Mouse (Mus musculus): Measurements from ENCODE around the gene Scarb1.

DNA sequence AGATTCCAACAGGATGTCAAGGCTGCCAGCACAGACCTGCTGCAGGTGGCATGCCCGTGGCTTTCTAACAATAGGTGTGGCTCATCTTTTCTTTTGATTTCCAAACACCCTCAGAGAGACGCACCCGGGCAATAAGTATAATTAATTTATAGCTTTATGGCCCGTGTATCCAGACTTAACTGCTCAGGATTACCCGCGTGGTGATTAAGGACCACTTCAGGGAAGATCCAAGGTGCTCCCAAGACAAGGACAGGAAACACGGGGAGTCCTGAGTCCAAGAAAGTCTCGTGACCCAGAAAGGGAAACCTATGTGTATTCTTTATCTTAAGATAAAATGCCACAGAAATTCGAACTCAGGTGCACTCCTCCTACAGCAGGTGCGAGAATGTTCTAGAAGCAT lies 49.5 kb downstream of the Scarb1 start:
- TF ChIP-seq CTCF (IDR thresholded peaks at IDR 0.05; ENCODE audit: low read depth, low read length) (no peak), POLR2A (IDR thresholded peaks at IDR 0.05; ENCODE audit: insufficient read depth, low read length) (no peak), EP300 (IDR thresholded peaks at IDR 0.05; ENCODE audit: insufficient read depth, low read depth, low read length) (no peak)
